Mouse (Mus musculus) small intestine, adult 2 months (tissue): Measurements from ENCODE around the gene Esrrg.

ENCODE experiments used
- CTCF ChIP-seq: fragments of 200-500 bp; IDR thresholded peaks from 2 replicates; pipeline ENCODE4 v1.5.1; 2012; ENCODE audit warnings: low read depth, mild to moderate bottlenecking, control low read depth, inconsistent platforms, low read length, moderate library complexity, mixed read lengths; ENCODE audit not compliant: insufficient replicate concordance, insufficient read length; ENCODE audit errors: extremely low read depth
- POLR2A ChIP-seq: fragments of 200-500 bp; IDR thresholded peaks from 2 replicates; pipeline ENCODE4 v1.6.1; 2012; ENCODE audit warnings: low read depth, mild to moderate bottlenecking, control low read depth, inconsistent platforms, low read length, moderate library complexity

DNA sequence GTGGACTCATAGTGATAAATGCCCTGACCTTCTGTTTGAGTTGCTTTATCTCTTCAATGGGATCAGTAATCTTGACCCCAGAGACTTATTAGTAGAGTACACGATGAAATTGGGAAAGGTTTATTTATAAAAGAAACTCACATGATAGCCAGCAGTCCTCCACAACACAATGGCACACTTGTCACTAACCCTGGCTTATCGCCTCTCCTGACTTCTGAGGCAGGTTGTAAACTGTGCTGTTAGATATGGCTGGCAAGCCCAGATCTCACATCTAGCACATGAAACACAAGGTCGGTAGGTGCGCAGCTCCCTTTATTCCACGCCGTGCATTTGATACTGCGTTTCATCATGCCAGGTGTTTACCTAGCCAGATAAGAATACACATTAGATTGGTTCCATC, 288.3 kb downstream of the Esrrg start:
- TF ChIP-seq CTCF, result no peak
- TF ChIP-seq POLR2A, result no peak
